Mouse (Mus musculus): ENCODE measurements around the gene Scgb1a1. TPM values are rescaled to one million over a fixed set of nuclear protein-coding genes. Genes with fewer than 3 reads are reported as not detected.
"Not testable (repeated sequence)": the region's sequence is repeated elsewhere in the genome, so short reads cannot be mapped to it uniquely, and the experiment has no call there.

Gene Scgb1a1
- polyA plus RNA-seq, 1 experiment, result not detected

DNA sequence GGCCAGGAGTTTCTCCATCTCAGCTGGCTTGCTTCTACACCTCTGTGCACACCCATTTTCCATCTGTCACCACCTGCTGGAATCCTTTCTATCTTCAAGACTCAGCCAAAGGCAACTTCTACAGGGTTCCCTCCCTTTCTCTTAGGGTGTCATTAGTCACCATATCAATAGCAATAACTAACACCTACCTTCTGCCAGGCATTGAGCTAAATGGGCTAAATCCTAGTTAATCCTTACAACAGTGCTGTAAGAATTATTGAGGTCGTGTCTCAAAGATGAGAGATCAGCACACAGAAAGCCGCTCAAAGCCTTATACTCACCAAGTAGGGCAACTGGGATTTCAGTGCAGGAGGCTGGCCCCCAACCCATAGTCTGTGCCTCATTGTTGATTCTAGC, 13.3 kb upstream of the Scgb1a1 start:
- Histone ChIP-seq H3K4me3 (ENCODE audit: insufficient read depth, low read length) (no peak overlapping the region), H3K4me1 (ENCODE audit: control insufficient read depth, insufficient read depth, low read length) (no peaks in the 10 kb centered on the region), H3K27ac (ENCODE audit: insufficient read depth, low read length) (no peak overlapping the region)
- TF ChIP-seq CTCF (IDR thresholded peaks at IDR 0.05; ENCODE audit: extremely low read depth, insufficient read depth, low read length) (no peak), POLR2A (IDR thresholded peaks at IDR 0.05; ENCODE audit: extremely low read depth, insufficient read depth, low read length) (no peak)

DNA sequence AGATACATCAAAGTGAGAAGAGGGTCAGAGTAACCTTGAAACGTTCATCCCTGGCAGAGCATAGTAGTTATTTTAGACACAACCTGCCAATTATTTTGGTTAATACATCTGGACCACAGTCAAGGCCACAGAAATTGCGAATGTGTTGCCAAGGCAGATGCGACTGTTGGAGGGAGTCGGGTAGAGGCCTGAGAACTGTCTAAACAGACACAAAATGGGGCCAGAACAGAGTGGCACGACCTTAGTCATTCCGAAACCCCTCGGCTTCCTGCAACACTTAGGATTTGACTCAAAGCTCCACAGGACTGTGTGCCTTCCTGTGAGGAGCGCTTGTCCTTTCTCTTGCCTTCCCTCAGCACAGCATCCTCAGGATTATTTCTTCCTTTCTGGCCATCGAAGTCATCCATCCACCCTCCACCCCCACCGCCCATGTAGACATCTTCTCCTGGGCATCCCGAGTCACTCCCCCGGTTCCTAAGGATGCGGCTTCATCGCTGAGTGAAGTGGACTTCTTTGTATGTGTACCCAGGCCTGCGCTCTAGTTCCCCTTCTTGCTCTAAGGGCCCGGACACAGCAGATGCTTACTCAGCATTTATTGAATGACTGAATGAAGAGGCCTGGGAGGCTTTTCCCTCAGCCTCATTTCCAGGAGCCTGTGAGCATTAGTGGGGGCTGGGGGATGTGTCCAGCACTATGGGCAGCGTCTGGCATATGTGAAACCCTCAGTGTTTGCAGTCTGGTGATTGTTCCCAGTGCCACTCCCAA, 12.7 kb upstream of the Scgb1a1 start:
- TF ChIP-seq CTCF (IDR thresholded peaks at IDR 0.05; ENCODE audit: extremely low read depth, insufficient read depth, low read length), result no peak
- TF ChIP-seq POLR2A (IDR thresholded peaks at IDR 0.05; ENCODE audit: extremely low read depth, insufficient read depth, low read length), result no peak
- Histone ChIP-seq H3K27ac (ENCODE audit: insufficient read depth, low read length) (no peak overlapping the region), H3K4me1 (ENCODE audit: control insufficient read depth, insufficient read depth, low read length) (no peaks in the 10 kb centered on the region), H3K4me3 (ENCODE audit: insufficient read depth, low read length) (no peak overlapping the region)

DNA sequence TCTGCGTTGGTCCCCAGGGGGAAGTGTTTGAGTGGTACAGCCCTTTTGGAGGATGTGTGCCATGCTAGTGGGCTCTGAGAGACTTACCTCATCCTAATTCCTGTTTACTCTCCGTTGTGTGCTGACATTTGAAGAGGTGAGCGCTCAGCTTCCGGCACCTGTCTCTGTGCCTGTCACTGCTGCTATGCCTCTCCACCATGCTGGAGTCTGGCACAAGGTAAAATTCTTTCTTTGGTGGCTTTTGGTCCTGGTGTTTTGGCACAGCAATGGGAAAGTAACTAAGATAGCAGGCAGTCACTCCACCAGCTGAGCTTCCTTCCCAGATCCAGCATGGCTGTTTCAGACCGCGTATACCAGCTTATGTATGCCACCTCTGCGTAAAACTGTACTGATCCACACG, 12.0 kb upstream of the Scgb1a1 start:
- no peak for TF ChIP-seq CTCF (IDR thresholded peaks at IDR 0.05; ENCODE audit: extremely low read depth, insufficient read depth, low read length)
- no peak for TF ChIP-seq POLR2A (IDR thresholded peaks at IDR 0.05; ENCODE audit: extremely low read depth, insufficient read depth, low read length)
- Histone ChIP-seq H3K4me1 (ENCODE audit: control insufficient read depth, insufficient read depth, low read length) (no peaks in the 10 kb centered on the region), H3K27ac (ENCODE audit: insufficient read depth, low read length) (no peak overlapping the region), H3K4me3 (ENCODE audit: insufficient read depth, low read length) (no peak overlapping the region)

DNA sequence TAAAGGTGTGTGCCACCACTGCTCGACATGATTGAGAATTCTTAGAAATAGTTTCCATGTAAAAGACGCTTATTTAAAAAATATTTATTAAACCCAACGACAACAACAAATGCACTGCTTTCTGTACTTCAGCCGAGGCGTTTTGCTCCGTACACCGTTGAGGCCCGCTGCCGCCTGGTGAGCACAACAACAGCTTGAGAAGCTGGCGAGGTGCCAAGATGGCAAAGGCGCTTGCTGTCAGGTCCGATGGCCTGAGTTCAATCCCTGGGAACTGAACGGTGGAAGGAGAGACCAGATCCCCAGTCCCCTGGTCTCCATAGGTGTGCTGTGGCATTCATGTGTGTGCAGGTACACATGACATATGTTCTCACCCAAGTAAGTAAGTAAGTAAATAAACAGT, 9.7 kb upstream of the Scgb1a1 start:
- H3K27ac ChIP-seq (ENCODE audit: insufficient read depth, low read length), result no peak overlapping the region
- TF ChIP-seq CTCF (IDR thresholded peaks at IDR 0.05; ENCODE audit: extremely low read depth, insufficient read depth, low read length), result no peak
- no peak for TF ChIP-seq POLR2A (IDR thresholded peaks at IDR 0.05; ENCODE audit: extremely low read depth, insufficient read depth, low read length)
- no peak overlapping the region for H3K4me3 ChIP-seq (ENCODE audit: insufficient read depth, low read length)
- H3K4me1 ChIP-seq (ENCODE audit: control insufficient read depth, insufficient read depth, low read length), result no peaks in the 10 kb centered on the region

DNA sequence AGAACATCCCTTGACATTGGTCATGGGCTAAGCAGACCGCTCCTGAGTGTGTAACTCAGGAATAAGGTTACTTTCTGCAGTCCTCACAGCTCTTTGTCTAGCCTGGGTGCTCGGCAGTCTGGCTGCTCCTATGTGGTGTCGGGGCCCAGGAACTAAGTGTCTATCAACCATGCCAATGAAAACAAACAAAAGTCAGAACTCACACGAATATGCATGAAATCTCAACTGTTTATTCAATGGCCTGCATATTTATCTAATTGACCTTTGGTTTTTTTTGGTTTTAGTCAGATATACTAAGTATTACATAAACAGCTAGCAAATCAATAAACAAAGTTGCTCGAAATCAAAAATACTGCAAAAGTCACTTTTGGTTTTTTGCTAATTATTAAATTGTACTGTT, 7.4 kb upstream of the Scgb1a1 start:
- Histone ChIP-seq H3K27ac (ENCODE audit: insufficient read depth, low read length) (no peak overlapping the region), H3K4me3 (ENCODE audit: insufficient read depth, low read length) (no peak overlapping the region), H3K4me1 (ENCODE audit: control insufficient read depth, insufficient read depth, low read length) (no peaks in the 10 kb centered on the region)
- no peak for TF ChIP-seq CTCF (IDR thresholded peaks at IDR 0.05; ENCODE audit: extremely low read depth, insufficient read depth, low read length)
- TF ChIP-seq POLR2A (IDR thresholded peaks at IDR 0.05; ENCODE audit: extremely low read depth, insufficient read depth, low read length), result no peak

DNA sequence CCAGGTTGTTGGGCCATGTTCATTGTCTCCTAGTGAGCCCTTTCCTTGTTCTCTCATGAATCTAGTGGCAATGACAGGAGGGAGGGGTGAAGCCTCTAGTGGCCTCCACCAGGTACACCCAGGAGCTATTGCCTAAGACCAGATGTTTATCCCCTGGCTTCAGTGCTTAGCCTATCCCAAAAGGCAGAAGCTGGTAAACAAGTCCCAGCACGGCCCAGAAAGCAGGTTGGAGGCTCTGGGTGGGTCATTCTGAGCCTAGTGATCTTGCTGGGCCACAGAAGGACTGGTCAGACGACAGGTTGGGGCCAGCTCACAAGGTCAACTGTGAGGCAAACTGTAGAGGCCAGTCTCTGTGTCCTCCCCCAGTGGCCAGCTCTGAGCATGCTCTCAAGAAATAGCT, 3.0 kb upstream of the Scgb1a1 start:
- no peak overlapping the region for H3K27ac ChIP-seq (ENCODE audit: insufficient read depth, low read length)
- H3K4me3 ChIP-seq (ENCODE audit: insufficient read depth, low read length), result no peak overlapping the region
- no peaks in the 10 kb centered on the region for H3K4me1 ChIP-seq (ENCODE audit: control insufficient read depth, insufficient read depth, low read length)
- TF ChIP-seq CTCF (IDR thresholded peaks at IDR 0.05; ENCODE audit: extremely low read depth, insufficient read depth, low read length), result no peak
- no peak for TF ChIP-seq POLR2A (IDR thresholded peaks at IDR 0.05; ENCODE audit: extremely low read depth, insufficient read depth, low read length)

DNA sequence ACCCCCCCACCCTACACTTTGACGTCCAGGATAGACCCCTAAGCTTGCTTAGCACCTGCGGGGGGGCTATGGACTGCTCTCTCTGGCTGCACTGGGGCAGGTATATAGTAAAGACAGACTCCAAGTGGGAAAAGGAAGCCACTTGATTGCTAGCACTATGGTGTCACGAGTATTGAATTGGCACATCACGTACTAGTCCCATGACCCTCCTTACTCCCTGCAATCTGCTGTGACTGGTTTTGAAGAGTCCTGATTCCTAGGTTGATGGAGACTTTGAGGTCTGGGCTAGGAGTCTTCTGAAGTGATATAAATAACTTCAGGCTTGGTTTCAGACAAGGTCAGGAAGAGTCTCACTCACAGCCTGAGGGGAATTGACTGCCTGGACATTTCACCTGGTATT, 2.4 kb upstream of the Scgb1a1 start:
- no peaks in the 10 kb centered on the region for H3K4me1 ChIP-seq (ENCODE audit: control insufficient read depth, insufficient read depth, low read length)
- no peak overlapping the region for H3K4me3 ChIP-seq (ENCODE audit: insufficient read depth, low read length)
- TF ChIP-seq CTCF (IDR thresholded peaks at IDR 0.05; ENCODE audit: extremely low read depth, insufficient read depth, low read length) (no peak), POLR2A (IDR thresholded peaks at IDR 0.05; ENCODE audit: extremely low read depth, insufficient read depth, low read length) (no peak)
- no peak overlapping the region for H3K27ac ChIP-seq (ENCODE audit: insufficient read depth, low read length)

DNA sequence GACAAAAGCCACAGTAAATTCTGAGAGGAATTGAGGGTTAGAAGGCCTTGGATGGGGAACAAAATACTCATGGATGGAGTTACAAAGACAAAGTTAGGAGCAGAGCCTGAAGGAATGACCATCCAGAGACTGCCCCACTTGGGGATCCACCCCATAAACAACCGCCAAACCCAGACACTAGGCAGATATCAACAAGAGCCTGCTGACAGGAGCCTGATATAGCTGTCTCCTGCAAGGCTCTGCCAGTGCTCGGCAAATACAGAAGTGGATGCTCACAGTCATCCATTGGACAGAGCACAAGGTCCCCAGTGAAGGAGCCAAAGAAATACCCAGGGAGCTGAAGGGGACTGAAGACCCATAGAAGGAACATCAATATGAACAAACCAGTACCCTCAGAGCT, 3.9 kb downstream of the Scgb1a1 start:
- H3K4me3 ChIP-seq (ENCODE audit: insufficient read depth, low read length); H3K4me1 ChIP-seq (ENCODE audit: control insufficient read depth, insufficient read depth, low read length); H3K27ac ChIP-seq (ENCODE audit: insufficient read depth, low read length): not testable (repeated sequence)

DNA sequence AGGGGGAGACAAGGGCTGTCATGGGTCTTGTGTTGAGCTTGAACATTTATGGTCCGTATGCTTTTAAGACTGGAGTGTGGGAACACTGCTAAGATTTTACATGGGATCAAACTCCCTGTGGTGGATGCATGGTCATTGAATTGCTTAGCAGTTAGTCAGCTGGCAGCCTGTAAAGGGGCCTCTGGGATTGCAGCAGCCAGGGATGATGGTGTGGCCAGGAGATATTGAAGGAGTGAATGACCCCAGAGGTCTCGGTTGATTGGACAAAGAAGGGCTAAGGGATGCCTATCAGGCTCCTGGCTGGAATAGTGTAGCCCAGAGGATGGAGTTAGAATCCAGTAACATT, 4.8 kb downstream of the Scgb1a1 start:
- H3K4me1 ChIP-seq (ENCODE audit: control insufficient read depth, insufficient read depth, low read length), result no peaks in the 10 kb centered on the region
- TF ChIP-seq POLR2A (IDR thresholded peaks at IDR 0.05; ENCODE audit: extremely low read depth, insufficient read depth, low read length) (no peak), CTCF (IDR thresholded peaks at IDR 0.05; ENCODE audit: extremely low read depth, insufficient read depth, low read length) (no peak)
- no peak overlapping the region for H3K27ac ChIP-seq (ENCODE audit: insufficient read depth, low read length)
- no peak overlapping the region for H3K4me3 ChIP-seq (ENCODE audit: insufficient read depth, low read length)

DNA sequence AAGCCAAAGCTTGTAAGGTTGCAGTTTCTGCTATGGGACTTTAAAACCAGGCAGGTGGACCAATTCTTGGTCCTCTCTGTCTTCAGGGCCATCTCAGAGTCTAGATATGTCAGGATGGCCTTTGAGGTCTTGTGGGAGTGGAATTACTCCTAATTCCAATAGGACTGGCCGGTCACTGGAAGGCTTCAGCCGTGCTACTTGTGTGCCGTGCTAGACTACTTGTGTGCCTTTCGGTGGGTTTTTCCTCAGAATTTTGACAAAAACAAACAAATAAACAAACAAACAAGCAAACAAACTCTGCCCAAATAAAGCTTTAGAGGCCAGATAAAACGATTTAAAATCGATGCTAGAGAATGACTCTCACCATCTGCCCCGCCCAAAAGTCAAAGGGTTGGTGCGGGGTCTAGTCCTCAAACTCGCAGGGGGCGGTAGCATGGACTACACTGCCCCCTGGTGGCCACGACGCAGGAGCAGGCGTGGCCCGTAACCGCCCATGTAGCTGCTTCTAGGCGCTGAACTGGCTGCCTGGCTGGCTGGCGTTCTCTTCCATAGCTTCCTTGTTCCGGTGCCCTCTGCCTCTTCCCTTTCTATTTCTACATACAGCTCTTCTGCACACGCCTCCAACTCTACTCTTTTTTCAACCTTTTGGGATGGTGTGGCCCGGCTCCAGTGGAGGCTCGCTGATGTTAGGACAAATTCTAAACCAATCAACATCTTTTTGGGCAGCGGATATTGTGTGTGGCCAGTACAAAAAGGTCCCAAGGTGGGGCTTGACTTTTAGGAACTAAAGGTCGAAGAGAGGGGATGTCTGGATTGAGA, 5.4 kb downstream of the Scgb1a1 start:
- TF ChIP-seq CTCF (IDR thresholded peaks at IDR 0.05; ENCODE audit: extremely low read depth, insufficient read depth, low read length) (peak; percentile 64), POLR2A (IDR thresholded peaks at IDR 0.05; ENCODE audit: extremely low read depth, insufficient read depth, low read length) (no peak)
- Histone ChIP-seq H3K4me1 (ENCODE audit: control insufficient read depth, insufficient read depth, low read length) (no peaks in the 10 kb centered on the region), H3K4me3 (ENCODE audit: insufficient read depth, low read length) (no peak overlapping the region), H3K27ac (ENCODE audit: insufficient read depth, low read length) (no peak overlapping the region)

Data from cortical plate, adult 2 months (tissue).